Mouse (Mus musculus): Measurements from ENCODE around the gene Acsf3.

DNA sequence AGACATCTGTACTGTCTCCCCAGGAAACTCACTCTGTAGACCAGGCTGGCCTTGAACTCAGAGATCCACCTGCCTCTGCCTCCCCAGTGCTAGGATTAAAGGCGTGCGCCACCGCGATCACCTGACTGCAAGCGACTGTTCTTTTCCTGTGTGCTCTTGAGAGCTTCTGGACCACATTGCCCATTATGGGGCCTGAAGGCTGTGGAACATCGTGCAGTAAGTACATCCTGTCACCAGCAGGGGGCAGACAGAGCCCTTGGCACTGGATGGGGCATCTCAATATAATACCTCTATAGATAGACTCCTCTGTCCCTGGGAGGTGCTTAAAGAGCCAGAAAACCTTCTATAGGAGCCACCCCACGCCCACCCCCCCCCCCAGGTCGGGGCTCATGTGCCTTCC is 59.7 kb downstream of the Acsf3 start:
- peak; percentile 90 for TF ChIP-seq CTCF (IDR thresholded peaks at IDR 0.05; ENCODE audit: borderline replicate concordance, insufficient read depth, low read length)
- no peak for TF ChIP-seq POLR2A (IDR thresholded peaks at IDR 0.05; ENCODE audit: low read depth, low read length)
